7 mouse cellular contexts compared by ENCODE assay signal in genomic region chrX:7658785-7659589, GRCm38 (mm10). TPM values are rescaled to one million over a fixed set of nuclear protein-coding genes. Genes with fewer than 3 reads are reported as not detected.
DNase-seq lines count a peak whose midpoint lies in the region; ATAC-seq lines count a peak whose summit lies in the region.

No protein-coding gene starts in this region.

- H3K27ac ChIP-seq in heart, embryonic 14.5 days (replicated peaks in 1 of 2; ENCODE audit: control insufficient read depth in 1 of 2, insufficient read depth in 1 of 2, low read depth in 2 of 2, low read length in 2 of 2) = peak overlapping the region; percentile 14 to 82; a peak in 1 of 4 replicates

- H3K4me2 ChIP-seq in heart, embryonic 14.5 days (ENCODE audit: low read length) = peak overlapping the region; percentile 73

- DNase-seq in urinary bladder, postnatal 14 days (ENCODE audit: low spot score) = peak; percentile 47
- no peak for DNase-seq in urinary bladder, postnatal 25 days (ENCODE audit: low spot score)
- peak; percentile 59 for DNase-seq in kidney, postnatal 10 days
- DNase-seq in spleen, adult 12 weeks (ENCODE audit: low spot score) = no peak
- no peak for DNase-seq in right cerebral cortex, postnatal 36 days (ENCODE audit: low spot score in 2 of 2)
- no peak for DNase-seq in spleen, adult 18-20 months

- 0 out of 2 replicates have a peak overlapping the region, but pooled peaks have one; percentile 78 for H3K9ac ChIP-seq in heart, embryonic 14.5 days (ENCODE audit: low read length)

- 0 out of 2 replicates have a peak, but pooled peaks cover 7% of the 10 kb centered on the region for H3K36me3 ChIP-seq in heart, embryonic 14.5 days (ENCODE audit: control insufficient read depth, insufficient read depth, low read length)

- no peaks in the 10 kb centered on the region for H3K9me3 ChIP-seq in heart, embryonic 14.5 days (ENCODE audit: control insufficient read depth, low read length)

- peak overlapping the region in 1 of 2 experiments; percentile 54; a peak in 1 of 4 replicates for H3K4me3 ChIP-seq in heart, embryonic 14.5 days (ENCODE audit: control insufficient read depth in 1 of 2, insufficient read depth in 1 of 2, low read depth in 1 of 2, low read length in 2 of 2)

- ATAC-seq in heart, embryonic 14.5 days (ENCODE audit: insufficient number of reproducible peaks, insufficient read depth, low FRiP score, low read depth) = no peak

- peaks cover 6 to 8% of the 10 kb centered on the region in 2 experiments; a peak in 2 of 4 replicates for H3K4me1 ChIP-seq in heart, embryonic 14.5 days (ENCODE audit: control insufficient read depth in 2 of 2, insufficient read depth in 2 of 2, low read length in 2 of 2)

- 55% methylated on average over 11 of the region's 11 CpGs for WGBS in heart, embryonic 14.5 days

- no peaks in the 10 kb centered on the region for H3K27me3 ChIP-seq in heart, embryonic 14.5 days (ENCODE audit: control insufficient read depth, insufficient read depth, low read length)

RNA-seq across cellular contexts. Expression of gene Prickle3, which starts 1.9 kb away (rescaled TPM):
- 6.2 and 7.8 TPM in 2 replicates for polyA plus RNA-seq in heart, embryonic 14.5 days (2014; fragmentation: Nextera tagmentation; extraction: Ambion mirVana)

RNA-seq across cellular contexts. Expression of gene Plp2, which starts 12.2 kb away (rescaled TPM):
- polyA plus RNA-seq in heart, embryonic 14.5 days (2014; fragmentation: Nextera tagmentation; extraction: Ambion mirVana) = 194 and 196 TPM in 2 replicates

RNA-seq across cellular contexts. Expression of gene Syp, which starts 20.7 kb away (rescaled TPM):
- polyA plus RNA-seq in heart, embryonic 14.5 days (2014; fragmentation: Nextera tagmentation; extraction: Ambion mirVana) = 0.24 and 2.0 TPM in 2 replicates

RNA-seq across cellular contexts. Expression of gene Magix, which starts 22.1 kb away (rescaled TPM):
- 0.54 and 0.74 TPM in 2 replicates for polyA plus RNA-seq in heart, embryonic 14.5 days (2014; fragmentation: Nextera tagmentation; extraction: Ambion mirVana)

RNA-seq across cellular contexts. Expression of gene Gpkow, which starts 37.9 kb away (rescaled TPM):
- 33.5 TPM in 2 replicates for polyA plus RNA-seq in heart, embryonic 14.5 days (2014; fragmentation: Nextera tagmentation; extraction: Ambion mirVana)

Comparison
In these comparisons a context has a peak if more than half of its experiments do, and no peak if none do; other contexts are left out.
1. DNase-seq: peak in urinary bladder, postnatal 14 days (single experiment) and kidney, postnatal 10 days (single experiment); none in urinary bladder, postnatal 25 days (single experiment), spleen, adult 12 weeks (single experiment), right cerebral cortex, postnatal 36 days (0 of 2) and spleen, adult 18-20 months (0 of 2).